Mouse (Mus musculus) brain, embryonic 14.5 days (tissue): Measurements from ENCODE around the gene 3110040M04Rik. TPM values are rescaled to one million over a fixed set of nuclear protein-coding genes. Genes with fewer than 3 reads are reported as not detected.
"Not testable (repeated sequence)": the region's sequence is repeated elsewhere in the genome, so short reads cannot be mapped to it uniquely, and the experiment has no call there.

Experiments
- DNase-seq: peaks from one replicate; pipeline ENCODE4 v3.0.0-alpha.2; 2011; ENCODE audit warnings: low read depth
- CTCF ChIP-seq: fragments of 200-500 bp; IDR thresholded peaks from 2 replicates; pipeline ENCODE4 v1.5.1; 2012; ENCODE audit warnings: inconsistent platforms, mild to moderate bottlenecking, moderate library complexity, borderline replicate concordance; ENCODE audit not compliant: insufficient read depth, insufficient read length; ENCODE audit errors: extremely low read depth
- POLR2A ChIP-seq: fragments of 200-500 bp; IDR thresholded peaks from 2 replicates; pipeline ENCODE4 v1.6.1; 2012; ENCODE audit warnings: mild to moderate bottlenecking, inconsistent platforms, borderline replicate concordance; ENCODE audit not compliant: poor library complexity, insufficient read depth, insufficient read length, severe bottlenecking; ENCODE audit errors: extremely low read depth
- polyA plus RNA-seq: library from polyadenylated mRNA; depleted of rRNA; stranded (reverse); fragments of >200 nt; gene quantifications from 2 replicates; pipeline ENCODE4 v1.2.3, GENCODE M21; 2012; rRNA removed

3110040M04Rik gene
- polyA plus RNA-seq = not detected in 2 replicates

DNA sequence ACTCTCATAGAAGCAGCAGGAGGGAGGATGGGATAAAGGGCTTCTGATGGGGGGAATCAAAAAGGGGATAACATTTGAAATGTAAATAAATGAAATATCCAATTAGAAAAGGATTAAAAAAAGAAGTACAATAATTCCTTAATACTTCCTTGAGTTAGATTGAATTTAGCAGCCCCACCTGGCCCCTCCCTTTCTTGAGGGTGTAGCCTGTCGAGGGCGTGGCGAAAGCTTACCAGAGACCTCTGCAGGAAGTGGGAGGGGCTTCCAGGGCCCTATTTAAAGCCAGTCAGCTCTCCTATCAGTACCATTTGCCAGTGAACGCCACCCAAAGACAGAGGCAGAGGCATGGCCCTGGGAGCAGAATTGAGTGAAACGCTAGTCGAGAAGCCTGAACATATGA, at the start of gene 3110040M04Rik:
TSS of gene 3110040M04Rik (plus strand) at position 304 of the 400 bp plus-strand sequence.
- DNase-seq = not testable (repeated sequence)

DNA sequence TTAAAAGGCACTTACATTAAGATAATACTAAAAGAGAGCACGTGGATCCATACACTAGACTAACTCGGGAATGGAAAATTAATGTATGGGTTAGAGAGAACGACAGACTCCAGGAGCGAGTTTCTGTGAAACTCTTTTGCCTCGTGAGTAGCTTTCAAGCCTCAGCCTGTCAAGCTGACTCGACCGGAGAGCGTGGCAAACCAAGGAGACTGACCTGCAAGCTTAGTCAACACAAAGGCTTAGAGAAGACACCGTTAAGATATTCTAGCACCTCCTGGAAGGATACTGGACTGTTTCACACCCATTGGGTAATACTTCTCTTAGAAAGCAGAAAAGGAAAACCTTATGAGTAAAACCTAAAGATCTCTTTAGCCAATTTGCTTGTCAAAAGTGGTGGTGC, 49.8 kb upstream of the 3110040M04Rik start:
- DNase-seq = not testable (repeated sequence)

DNA sequence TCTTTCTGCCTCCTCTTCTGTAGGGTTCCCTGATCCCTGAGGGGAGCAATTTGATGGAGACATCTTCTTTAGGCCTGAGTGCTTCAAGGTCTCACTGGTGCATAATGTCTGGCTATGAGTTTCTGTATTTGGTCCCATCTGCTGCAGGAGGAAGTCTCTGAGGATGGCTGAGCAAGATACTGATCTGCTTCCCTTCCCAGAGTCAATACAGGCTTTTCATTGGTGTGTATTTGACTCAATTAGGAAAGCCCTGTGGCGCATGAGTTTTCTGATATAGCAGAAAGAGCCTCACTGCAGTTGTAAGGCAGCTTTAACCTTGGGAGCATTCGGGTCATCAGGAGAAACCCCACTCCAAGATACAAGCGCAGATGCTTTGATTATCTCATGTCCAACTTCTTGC, 47.8 kb upstream of the 3110040M04Rik start:
- no peak for DNase-seq
- no peak for TF ChIP-seq POLR2A
- no peak for TF ChIP-seq CTCF

DNA sequence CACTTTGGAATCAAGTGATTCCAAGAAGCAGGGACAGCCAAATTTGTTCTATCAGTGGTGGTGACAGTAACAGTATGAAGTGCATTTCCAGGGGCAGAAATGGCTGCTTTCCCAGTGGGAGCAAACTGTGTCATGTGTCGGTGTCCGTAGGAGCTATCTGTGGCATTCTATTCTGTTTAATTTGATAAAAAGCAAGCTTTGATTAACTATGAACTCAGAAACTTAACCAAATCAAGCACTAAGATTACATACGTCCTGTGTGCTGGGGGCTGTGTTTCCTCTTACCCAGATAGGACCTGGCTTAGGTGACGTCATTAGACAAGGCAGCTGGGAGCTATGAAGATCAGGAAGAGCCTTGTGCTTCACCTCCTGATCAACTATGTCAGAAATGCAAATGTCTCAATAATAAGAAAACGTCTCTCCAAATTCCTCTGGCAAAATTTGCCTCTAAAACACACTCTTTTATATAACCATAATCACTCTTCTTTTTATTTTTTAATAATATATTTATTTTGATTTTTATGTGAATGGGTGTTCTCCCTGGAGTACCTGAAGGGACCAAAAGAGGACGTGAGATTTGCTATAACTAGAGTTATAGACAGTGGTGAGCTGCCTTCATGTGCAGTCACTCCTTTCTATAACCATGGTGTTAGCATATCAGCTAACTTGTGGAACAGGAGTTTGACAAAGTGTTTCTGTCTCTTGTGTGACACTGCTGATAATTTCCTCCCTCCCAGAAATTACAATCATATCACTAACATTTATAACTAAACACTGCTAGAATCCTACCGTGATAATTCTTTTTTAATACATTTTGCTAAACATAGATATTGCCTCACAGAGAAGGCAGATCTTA, 46.9 kb upstream of the 3110040M04Rik start:
- TF ChIP-seq CTCF (no peak), POLR2A (no peak)
- peak; percentile 14 for DNase-seq

DNA sequence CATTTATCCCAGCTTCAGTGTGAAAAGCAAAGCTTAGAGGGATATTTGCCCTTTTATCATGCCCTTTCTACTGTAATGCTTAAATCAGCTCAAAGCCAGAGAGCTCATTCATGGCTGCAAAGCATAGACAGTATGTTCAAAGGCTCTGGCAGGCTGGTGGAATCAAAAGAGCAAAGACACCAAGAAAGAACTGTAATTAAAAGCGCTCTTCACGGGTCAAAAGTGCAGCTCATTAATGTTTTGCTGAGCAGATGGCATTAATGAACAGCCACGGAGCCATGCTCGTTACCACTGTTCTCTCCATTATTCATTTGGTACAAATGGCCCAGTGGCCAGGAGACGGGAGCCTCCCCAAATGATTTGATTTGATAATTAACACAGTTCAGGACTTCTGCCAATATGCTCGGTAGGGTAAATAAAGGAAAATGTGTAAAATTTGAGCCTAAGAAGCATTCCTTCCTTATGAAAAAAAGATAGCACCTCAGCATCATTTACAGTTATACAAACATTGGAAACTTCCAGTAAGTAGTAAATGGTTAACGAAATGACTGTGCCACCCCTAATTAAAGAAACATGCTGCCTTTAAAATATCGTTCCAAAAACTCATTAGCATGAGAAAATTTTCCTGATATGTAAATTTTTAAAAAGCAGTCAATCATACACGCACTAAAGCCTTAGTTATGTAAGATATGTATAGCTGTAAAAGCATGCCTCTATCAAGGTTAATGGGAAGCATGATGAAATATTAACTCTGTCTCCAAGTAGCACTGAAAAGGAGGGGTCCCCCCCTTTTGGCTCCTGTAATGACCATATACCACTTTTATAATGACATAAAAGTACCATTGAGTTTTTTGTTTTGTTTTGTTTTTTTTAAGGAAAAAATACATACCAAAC, 45.7 kb upstream of the 3110040M04Rik start:
- no peak for TF ChIP-seq POLR2A
- peak; percentile 96 for DNase-seq

DNA sequence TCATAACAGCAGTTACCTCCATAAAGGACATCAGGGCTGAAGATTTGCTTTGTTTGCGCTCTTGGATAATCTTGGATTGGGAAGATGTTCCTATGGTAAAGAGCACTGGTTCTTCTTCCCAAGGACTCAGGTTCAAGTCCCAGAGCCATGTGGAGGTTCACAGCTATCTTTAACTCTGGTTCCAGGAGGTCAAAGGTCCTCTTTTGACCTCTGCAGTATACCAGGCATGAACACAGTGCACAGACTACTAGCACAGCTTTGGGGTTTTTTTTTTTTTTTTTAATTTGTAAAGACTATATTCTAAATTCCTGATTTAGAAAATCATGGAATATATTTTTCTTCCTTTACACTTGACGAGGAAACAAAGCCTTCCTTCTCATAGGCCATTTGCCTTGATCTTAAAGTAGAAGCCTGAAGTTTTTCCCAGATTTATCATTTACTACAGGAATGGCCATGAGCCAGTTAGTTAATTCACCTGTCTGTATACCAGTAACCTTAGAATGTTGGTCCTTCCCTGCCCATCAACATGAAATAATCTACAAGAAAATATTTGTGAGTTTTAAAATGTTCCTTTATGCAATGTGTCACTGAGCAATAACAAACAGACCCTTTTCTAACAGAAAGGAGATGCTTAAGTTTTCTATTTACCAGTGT, 44.9 kb upstream of the 3110040M04Rik start:
- no peak for TF ChIP-seq CTCF
- TF ChIP-seq POLR2A = no peak
- DNase-seq = no peak

DNA sequence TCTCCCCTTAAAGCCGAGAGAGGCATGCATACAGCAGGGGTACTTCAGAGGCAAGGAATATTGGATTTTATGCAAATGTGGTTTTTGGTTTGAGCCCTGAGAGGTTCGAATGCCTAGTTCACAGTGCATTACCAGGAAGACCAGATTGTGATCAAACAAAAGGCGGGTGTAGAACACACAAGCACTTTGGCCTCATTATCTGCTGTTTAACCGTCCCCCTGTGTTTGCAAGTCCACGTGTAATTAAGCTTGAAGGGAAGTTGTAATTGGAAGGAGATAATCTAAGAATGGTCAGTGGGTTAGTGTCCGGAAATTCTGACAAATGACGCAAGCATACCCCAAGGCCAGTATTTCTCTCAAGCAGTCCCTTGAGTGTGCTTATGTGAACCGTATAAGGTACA, 37.9 kb upstream of the 3110040M04Rik start:
- DNase-seq = peak; percentile 40
- no peak for TF ChIP-seq POLR2A
- no peak for TF ChIP-seq CTCF

DNA sequence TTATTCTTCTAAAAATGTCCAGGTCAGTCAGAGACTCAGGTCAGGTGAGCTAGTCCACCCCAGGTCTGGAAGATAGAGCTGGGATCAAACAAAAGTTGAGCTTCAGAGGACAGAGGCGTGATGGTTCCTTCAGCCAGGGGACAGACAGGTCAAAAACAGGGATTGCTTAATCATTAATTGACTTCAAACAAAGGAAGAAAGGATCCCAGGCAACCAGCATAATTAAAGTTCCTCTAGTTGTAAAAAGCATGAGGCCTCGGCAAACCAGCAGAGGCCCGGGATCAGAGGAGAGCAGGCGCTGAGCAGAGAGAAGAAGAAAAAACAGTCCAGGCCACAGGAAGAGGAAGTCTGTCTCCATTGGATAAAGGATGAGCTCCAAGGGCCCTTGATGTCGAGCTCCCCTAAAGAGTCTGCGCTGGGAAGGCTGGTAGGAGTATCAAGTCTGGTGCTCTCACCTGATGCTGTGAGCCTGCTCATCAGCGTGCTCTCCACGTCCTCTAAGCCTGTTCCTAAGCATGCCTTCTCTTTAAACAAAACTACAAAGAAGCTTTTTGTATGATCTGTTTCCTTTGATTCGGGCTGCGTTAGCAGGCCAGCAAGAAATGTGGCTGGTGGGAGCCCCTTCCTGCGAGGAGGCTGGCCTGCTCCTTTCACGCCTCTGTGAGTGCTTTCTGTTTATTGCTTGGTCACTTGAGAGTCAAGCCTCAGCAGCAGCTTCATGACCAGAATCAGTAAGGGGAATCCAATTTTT, 36.4 kb upstream of the 3110040M04Rik start:
- no peak for TF ChIP-seq CTCF
- TF ChIP-seq POLR2A = no peak
- DNase-seq = peak; percentile 88

DNA sequence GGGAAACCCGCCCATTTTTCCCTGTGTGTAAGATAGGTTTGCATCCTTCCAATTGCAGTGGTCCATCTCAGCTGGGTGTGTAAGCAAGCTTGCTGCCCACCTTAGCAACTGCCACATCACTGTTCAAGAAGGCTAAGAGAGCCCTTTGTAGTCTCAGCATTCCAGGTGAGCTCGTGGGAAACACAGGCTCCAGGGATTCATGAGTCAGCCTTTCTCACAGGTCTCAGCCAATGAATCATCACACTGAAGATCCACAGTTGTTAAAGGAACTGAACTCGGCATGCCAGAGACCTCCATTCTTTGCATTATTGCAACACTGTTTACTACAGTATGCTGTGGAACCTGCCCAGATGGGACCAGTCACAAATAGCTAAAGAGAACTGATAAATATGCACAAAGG, 35.3 kb upstream of the 3110040M04Rik start:
- no peak for DNase-seq
- TF ChIP-seq POLR2A = no peak
- TF ChIP-seq CTCF = no peak

DNA sequence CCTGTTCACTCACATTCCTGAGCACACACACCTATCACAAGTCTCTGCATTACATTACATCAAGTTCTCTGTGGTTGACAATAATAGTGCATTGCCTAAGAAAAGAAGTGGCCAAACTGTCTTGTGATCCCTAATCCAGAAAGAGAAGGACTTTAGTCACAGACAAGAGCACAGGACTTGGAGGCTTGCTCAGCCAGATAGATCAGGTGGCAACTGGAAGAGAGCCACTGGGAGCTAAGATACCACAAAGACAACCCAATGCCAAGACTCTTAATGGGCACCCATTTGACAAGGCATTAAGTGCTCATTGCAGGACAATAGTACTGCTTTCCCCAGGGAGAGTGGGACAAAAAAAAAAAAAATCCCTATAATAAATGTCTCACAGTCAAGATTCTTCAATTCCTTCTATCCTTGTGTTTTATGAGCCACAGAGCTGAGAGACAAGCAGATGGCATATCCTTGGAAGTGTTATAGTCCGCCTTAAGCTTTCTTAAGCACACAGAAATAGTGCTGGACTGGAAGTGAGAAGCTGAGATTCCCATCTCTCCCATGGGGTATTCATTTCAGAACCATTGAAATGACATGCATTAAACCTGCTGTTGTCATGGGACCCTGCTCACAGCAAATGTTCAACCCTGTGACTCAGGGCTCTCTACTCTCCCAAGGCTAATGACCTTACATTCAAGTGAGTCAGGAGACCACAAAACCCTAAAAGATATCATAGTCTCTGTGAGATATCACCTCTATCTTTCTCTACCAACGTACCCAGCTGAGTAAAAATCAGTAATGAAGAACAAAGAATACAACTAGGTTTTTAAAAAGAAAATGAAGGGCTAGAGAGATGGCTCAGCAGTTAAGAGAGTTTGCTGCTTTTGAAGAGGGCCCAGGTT, 32.1 kb upstream of the 3110040M04Rik start:
- no peak for TF ChIP-seq CTCF
- TF ChIP-seq POLR2A = no peak
- peak; percentile 63 for DNase-seq

DNA sequence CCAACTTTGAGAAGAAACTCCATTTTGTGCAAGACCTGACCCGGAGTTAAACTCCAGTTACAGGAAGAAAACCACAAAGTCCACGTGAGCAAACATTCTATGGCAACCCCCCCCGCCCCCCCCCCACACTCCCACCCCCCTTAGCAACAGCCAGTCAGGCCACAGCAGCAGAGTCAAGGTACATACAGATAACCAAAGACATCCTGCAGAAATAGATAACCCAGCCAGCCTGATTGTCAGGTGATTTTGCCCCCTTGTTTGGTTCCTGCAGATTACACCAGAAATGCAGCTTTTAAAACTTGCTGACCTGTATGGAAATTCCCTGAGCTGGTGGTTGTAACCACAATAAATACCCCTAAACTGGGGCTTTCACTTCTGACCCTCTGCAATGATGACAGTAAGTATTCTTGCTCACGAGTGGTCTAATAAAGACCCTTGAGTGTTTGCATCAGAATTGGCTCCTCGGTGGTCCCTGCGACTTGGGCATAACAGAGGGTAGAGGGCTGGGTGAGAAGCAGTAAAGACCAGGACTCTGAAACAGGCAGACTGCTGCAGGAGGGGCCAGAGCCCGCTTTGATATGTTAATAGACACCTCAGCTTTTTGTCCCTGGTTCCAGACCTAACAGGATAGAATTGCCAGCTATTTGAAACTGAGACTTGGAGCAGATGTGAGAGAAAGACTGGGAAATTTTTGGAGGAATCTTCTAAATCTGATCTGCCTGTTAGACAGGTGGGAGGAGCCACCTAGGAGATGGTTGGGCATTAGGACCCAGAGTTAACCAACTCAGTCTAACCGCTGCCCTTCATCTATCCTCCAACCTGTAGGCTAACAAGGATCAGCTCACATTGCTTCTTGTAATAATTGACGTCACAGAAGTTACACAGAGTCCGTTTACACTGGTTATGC, 26.6 kb upstream of the 3110040M04Rik start:
- peak; percentile 72 for DNase-seq

More for the DNA sequence above, 26.6 kb upstream of the 3110040M04Rik start:
- TF ChIP-seq CTCF (no peak), POLR2A (no peak)
